Mouse (Mus musculus) small intestine, adult 2 months (tissue): ENCODE data around the gene Gm14862.

Source experiments
- CTCF ChIP-seq: fragments of 200-500 bp; IDR thresholded peaks from 2 replicates; pipeline ENCODE4 v1.5.1; 2012; ENCODE audit warnings: low read depth, mild to moderate bottlenecking, control low read depth, inconsistent platforms, low read length, moderate library complexity, mixed read lengths; ENCODE audit not compliant: insufficient replicate concordance, insufficient read length; ENCODE audit errors: extremely low read depth
- POLR2A ChIP-seq: fragments of 200-500 bp; IDR thresholded peaks from 2 replicates; pipeline ENCODE4 v1.6.1; 2012; ENCODE audit warnings: low read depth, mild to moderate bottlenecking, control low read depth, inconsistent platforms, low read length, moderate library complexity

- TF ChIP-seq CTCF (no peak), POLR2A (no peak)
Observed at GRCm38 (mm10) chrX:9303455-9303854, 46.8 kb upstream of the Gm14862 start.
